Mouse (Mus musculus) testis, adult 2 months (tissue): ENCODE measurements around the gene Rdh13. TPM values are rescaled to one million over a fixed set of nuclear protein-coding genes. Genes with fewer than 3 reads are reported as not detected.

Experiments used
- H3K27ac ChIP-seq: fragments of 200-500 bp; 2 replicates; pipeline ENCODE4 v1.5.1; 2012; ENCODE audit warnings: low read depth, low read length; ENCODE audit not compliant: control insufficient read depth, insufficient read depth
- H3K27me3 ChIP-seq: fragments of 200-500 bp; 2 replicates; pipeline ENCODE4 v1.6.1; 2012; ENCODE audit warnings: mild to moderate bottlenecking, low read length, moderate library complexity; ENCODE audit not compliant: control insufficient read depth, insufficient read depth
- H3K36me3 ChIP-seq: fragments of 200-500 bp; 2 replicates; pipeline ENCODE4 v1.6.1; 2012; ENCODE audit warnings: mild to moderate bottlenecking, low read length; ENCODE audit not compliant: control insufficient read depth, insufficient read depth
- H3K4me1 ChIP-seq: fragments of 200-500 bp; 2 replicates; pipeline ENCODE4 v1.6.1; 2012; ENCODE audit warnings: low read length; ENCODE audit not compliant: control insufficient read depth, insufficient read depth
- H3K4me3 ChIP-seq: fragments of 200-500 bp; 2 replicates; pipeline ENCODE4 v1.5.1; 2012; ENCODE audit warnings: low read depth, mild to moderate bottlenecking, low read length, moderate library complexity, mixed read lengths; ENCODE audit not compliant: control insufficient read depth
- CTCF ChIP-seq: fragments of 200-500 bp; IDR thresholded peaks from 2 replicates; pipeline ENCODE4 v1.5.1; 2012; ENCODE audit warnings: low read depth, mild to moderate bottlenecking, inconsistent platforms, low read length, moderate library complexity; ENCODE audit not compliant: control insufficient read depth, insufficient read depth, insufficient replicate concordance
- POLR2A ChIP-seq: fragments of 200-500 bp; IDR thresholded peaks from 2 replicates; pipeline ENCODE4 v1.6.1; 2012; ENCODE audit warnings: low read depth, mild to moderate bottlenecking, inconsistent platforms, low read length, moderate library complexity; ENCODE audit not compliant: control insufficient read depth
- polyA plus RNA-seq: library from polyadenylated mRNA; depleted of rRNA; stranded (reverse); fragments of >200 nt; gene quantifications from 2 replicates; pipeline ENCODE4 v1.2.3, GENCODE M21; 2012

The Rdh13 gene
- polyA plus RNA-seq, 1 experiment, result 2.5 TPM

GRCm38 (mm10) chr7:4478021-4478795, 32.8 kb upstream of the Rdh13 start:
- H3K36me3 ChIP-seq, result no peaks in the 10 kb centered on the region; the same call in none of the 2 replicates
- H3K4me1 ChIP-seq, result peaks cover 19% of the 10 kb centered on the region
- H3K4me3 ChIP-seq, result peak overlapping the region; percentile 66
- peak overlapping the region; percentile 65 for H3K27ac ChIP-seq
- H3K27me3 ChIP-seq, result no peaks in the 10 kb centered on the region
- TF ChIP-seq CTCF, result no peak
- TF ChIP-seq POLR2A, result peak; percentile 45; the same call in 1 of the 2 replicates

- H3K4me3 ChIP-seq, result no peak overlapping the region
- TF ChIP-seq CTCF, result no peak
- no peaks in the 10 kb centered on the region for H3K36me3 ChIP-seq
- no peak overlapping the region for H3K27ac ChIP-seq
- H3K27me3 ChIP-seq, result no peaks in the 10 kb centered on the region
- H3K4me1 ChIP-seq, result peaks cover 21% of the 10 kb centered on the region
Observed at GRCm38 (mm10) chr7:4473940-4474339, 28.5 kb upstream of the Rdh13 start.

GRCm38 (mm10) chr7:4471179-4471555, 25.7 kb upstream of the Rdh13 start:
- TF ChIP-seq CTCF (peak; percentile 39; the same call in 1 of the 2 replicates), POLR2A (no peak)
- Histone ChIP-seq H3K27me3 (no peaks in the 10 kb centered on the region), H3K4me1 (peaks cover 10% of the 10 kb centered on the region; the same call in 1 of the 2 replicates), H3K27ac (no peak overlapping the region), H3K36me3 (no peaks in the 10 kb centered on the region), H3K4me3 (no peak overlapping the region; the same call in 1 of the 2 replicates)

- H3K27ac ChIP-seq, result no peak overlapping the region
- H3K4me1 ChIP-seq, result peaks cover 10% of the 10 kb centered on the region; the same call in 1 of the 2 replicates
- H3K4me3 ChIP-seq, result peak overlapping the region; percentile 54
- no peaks in the 10 kb centered on the region for H3K27me3 ChIP-seq
- H3K36me3 ChIP-seq, result no peaks in the 10 kb centered on the region
- TF ChIP-seq CTCF, result no peak
- TF ChIP-seq POLR2A, result no peak
Observed at GRCm38 (mm10) chr7:4470275-4471178, 25.1 kb upstream of the Rdh13 start.

- H3K27ac ChIP-seq, result no peak overlapping the region
- TF ChIP-seq CTCF, result no peak
- TF ChIP-seq POLR2A, result no peak
- H3K4me3 ChIP-seq, result no peak overlapping the region
- no peaks in the 10 kb centered on the region for H3K27me3 ChIP-seq
- H3K36me3 ChIP-seq, result no peaks in the 10 kb centered on the region
- peaks cover 9% of the 10 kb centered on the region; the same call in 1 of the 2 replicates for H3K4me1 ChIP-seq
Observed at GRCm38 (mm10) chr7:4467801-4468200, 22.4 kb upstream of the Rdh13 start.

GRCm38 (mm10) chr7:4464194-4464824, 18.9 kb upstream of the Rdh13 start:
- H3K36me3 ChIP-seq, result no peaks in the 10 kb centered on the region
- peaks cover 2% of the 10 kb centered on the region; the same call in 1 of the 2 replicates for H3K4me1 ChIP-seq
- no peak overlapping the region for H3K27ac ChIP-seq
- TF ChIP-seq POLR2A (no peak), CTCF (no peak)
- H3K4me3 ChIP-seq, result no peak overlapping the region
- no peaks in the 10 kb centered on the region for H3K27me3 ChIP-seq
